Mouse (Mus musculus): ENCODE results near the gene Esrrg.

GRCm38 (mm10) chr1:187771067-187771466 lies 162.5 kb downstream of the Esrrg start:
- TF ChIP-seq POLR2AphosphoS2 (IDR thresholded peaks at IDR 0.05; ENCODE audit: low read length) (no peak), CTCF (IDR thresholded peaks at IDR 0.05 in 2 of 3, conservative IDR thresholded peaks at IDR 0.05 in 1 of 3; ENCODE audit: control insufficient read depth in 1 of 3, insufficient read depth in 1 of 3, low read depth in 2 of 3, low read length in 3 of 3, poor library complexity in 1 of 3, severe bottlenecking in 1 of 3) (no peak), POLR2A (IDR thresholded peaks at IDR 0.05; ENCODE audit: control insufficient read depth in 1 of 2, insufficient read depth in 1 of 2, low read depth in 1 of 2, low read length in 2 of 2, poor library complexity in 1 of 2) (no peak)
